Mouse (Mus musculus) C2C12 (cell line): ENCODE results near the gene Rpl36al.

ENCODE experiments used
- CTCF ChIP-seq: IDR thresholded peaks from one replicate; pipeline ENCODE4 v1.5.1; 2011; ENCODE audit not compliant: control insufficient read depth, insufficient read depth, insufficient read length
- USF1 ChIP-seq: IDR thresholded peaks from one replicate; pipeline ENCODE4 v1.6.1; 2011; ENCODE audit warnings: low read depth, mild to moderate bottlenecking, control low read depth, moderate library complexity

DNA sequence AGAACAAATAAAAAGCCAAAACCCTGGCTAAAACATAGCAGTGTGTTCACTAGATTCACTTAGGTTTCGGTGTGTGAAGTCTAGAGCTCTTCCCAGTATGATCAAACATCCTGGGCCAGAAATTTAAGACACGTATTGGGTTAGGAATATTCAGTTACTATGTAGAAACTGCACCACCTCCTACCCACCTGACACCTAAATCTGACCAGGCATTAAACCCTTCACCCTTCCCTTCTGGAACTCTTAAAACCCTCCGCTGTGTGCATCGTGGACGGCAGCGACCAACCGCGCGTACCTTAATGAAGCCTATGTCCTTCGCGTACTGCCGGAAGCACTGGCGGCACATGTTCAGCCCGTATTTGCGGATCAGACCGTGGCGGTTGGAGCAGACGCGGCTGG lies 25.5 kb downstream of the Rpl36al start:
- TF ChIP-seq CTCF: no peak
- no peak for TF ChIP-seq USF1
